Mouse (Mus musculus) right cerebral cortex, postnatal 4 days (tissue): ENCODE results near the gene Mmachc.

ENCODE experiments used
- DNase-seq: peaks from one replicate; pipeline ENCODE4 v3.0.0-alpha.2; 2022

Mmachc gene

DNA sequence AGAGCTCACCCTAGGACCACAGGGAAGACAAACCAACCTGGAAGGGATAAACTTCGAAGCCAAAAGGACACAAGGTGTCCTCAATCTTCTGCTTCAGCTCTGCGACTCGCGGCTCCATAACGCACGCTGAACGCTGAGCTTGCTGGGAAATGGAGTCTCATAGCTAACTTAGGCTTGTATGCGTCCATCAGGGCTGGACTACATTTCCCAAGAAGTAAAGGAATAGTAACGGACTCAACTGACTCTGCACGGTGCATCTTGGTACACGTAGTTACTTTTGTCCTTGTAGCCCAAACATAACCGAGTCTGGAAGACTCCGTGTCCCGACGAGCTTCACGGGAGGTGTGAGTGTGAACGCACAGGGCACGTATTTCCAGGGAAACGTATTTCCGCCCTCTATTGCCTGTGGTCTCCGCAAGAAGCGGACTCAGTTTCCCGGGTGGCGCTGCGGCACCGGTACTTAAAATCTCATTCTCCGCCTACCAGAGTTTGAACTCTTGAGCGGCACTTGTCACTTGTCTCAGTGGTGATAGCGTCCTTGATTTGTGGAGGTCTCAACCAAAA is at the start of gene Mmachc, which contains the start of gene Ccdc163:
TSS of gene Mmachc (minus strand) at position 206 of the 564 bp plus-strand sequence.
TSS of gene Ccdc163 (plus strand) at position 309 of the 564 bp plus-strand sequence.
- DNase-seq, result peak; percentile 79

- DNase-seq, result no peak
Measured at GRCm38 (mm10) chr4:116749750-116750149, 41.5 kb upstream of the Mmachc start.

GRCm38 (mm10) chr4:116738972-116739751 is 31.0 kb upstream of the Mmachc start:
- DNase-seq, result no peak

DNA sequence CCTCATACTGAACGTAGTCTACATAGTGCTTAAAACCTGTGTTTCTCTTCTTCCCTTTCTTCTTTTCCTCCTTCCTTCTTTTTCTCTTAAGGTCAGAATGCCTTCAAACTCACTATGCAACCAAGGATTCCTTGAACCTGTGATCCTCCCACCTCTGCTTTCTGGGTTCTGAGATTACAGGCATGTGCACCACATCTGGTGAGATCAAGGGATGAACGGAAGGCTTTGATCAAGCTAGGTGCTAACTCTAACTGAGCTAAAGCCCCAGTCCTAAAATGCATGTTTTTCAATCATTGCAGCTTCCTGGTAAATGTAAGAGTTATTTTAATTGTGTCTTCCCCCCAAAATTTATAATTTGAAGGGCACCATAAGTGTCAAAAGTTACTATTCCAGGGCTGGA is 26.8 kb upstream of the Mmachc start:
- DNase-seq, result no peak

DNA sequence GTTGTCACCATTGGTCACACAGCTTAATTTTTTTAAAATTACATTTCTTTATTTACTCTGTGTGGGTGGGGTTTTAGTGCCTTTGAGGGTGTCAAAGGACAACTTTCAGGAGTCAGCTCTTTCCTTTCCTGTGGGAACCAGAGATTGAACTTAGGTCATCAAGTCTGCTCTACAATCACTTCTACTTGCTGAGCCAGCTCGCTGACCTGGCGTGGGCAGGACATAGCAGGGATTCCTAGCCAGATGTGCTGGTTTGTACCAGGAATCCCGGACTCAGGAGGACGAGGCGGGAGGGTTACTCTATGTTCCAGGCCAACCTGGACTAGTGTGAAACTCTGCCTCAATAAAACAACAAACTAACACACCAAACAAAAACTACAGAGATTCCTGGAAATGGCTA is 24.1 kb upstream of the Mmachc start:
- DNase-seq, result no peak

GRCm38 (mm10) chr4:116731077-116731476 is 22.9 kb upstream of the Mmachc start:
- no peak for DNase-seq

GRCm38 (mm10) chr4:116729532-116729931 is 21.3 kb upstream of the Mmachc start:
- DNase-seq, result no peak

DNA sequence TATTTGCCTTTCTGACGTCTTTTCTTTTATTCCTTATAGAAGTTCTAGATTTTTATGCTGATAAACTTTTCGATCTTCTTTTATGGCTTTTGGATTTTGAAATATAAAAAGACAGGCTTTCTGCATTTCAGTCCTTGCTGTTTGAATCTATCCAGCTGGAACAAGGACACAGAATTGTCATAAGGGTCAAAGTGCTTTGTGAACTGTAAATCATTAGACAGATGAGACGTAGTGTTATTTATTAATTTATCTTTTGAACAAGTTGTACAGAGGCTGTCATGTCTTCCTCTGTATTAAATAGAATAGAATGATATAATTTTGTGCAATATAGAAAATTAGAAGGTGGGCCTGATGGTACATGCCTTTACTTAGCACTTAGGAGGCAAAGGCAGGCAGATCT is 19.2 kb upstream of the Mmachc start:
- DNase-seq, result no peak

DNA sequence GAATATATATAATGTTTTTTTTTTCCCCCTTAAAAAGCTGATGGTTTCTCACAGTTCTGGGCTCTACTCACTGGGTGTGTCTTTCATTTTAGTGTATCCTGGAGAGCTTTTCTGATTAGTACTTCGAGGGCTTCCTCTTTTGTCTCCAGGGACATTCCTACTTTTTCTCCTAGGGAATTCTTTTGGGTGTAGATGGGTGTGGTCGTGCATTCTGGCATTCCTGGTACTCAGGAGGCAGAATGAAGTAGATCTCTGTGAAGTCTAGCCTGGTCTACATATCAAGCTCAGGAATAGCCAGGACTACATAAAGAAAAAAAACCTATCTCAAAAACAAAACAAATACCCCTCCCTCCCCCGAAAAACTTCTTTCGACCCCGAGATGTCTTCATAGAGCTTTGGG is 17.2 kb upstream of the Mmachc start:
- DNase-seq, result no peak

- no peak for DNase-seq
Measured at GRCm38 (mm10) chr4:116722230-116722629, 14.0 kb upstream of the Mmachc start.

DNA sequence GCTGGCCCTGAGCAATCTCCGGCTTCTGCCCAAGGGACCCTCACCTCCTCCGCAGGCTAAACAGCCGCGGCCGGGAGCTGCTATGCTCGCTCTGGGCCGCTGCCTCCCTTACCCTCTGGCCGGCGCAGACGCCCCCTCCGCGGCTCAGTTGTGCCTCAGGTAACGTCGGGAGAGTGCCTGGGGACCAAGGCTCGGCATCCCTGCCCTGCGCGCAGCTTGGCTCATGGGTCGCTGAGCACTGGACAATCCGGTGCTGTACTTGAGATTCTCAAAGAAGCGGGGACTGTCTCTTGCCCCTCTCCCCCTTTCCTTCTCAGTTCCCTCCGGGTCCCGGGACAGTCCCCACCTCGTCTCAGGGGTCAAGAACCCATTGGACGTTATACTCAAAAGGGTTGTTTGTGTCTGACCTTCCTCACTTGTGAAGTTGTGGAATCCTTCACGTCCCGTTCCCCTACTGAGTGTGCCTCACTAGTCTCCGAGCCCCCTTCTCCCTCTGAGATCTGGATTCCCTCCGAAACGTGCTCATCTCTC is 13.0 kb upstream of the Mmachc start:
- DNase-seq, result no peak

DNA sequence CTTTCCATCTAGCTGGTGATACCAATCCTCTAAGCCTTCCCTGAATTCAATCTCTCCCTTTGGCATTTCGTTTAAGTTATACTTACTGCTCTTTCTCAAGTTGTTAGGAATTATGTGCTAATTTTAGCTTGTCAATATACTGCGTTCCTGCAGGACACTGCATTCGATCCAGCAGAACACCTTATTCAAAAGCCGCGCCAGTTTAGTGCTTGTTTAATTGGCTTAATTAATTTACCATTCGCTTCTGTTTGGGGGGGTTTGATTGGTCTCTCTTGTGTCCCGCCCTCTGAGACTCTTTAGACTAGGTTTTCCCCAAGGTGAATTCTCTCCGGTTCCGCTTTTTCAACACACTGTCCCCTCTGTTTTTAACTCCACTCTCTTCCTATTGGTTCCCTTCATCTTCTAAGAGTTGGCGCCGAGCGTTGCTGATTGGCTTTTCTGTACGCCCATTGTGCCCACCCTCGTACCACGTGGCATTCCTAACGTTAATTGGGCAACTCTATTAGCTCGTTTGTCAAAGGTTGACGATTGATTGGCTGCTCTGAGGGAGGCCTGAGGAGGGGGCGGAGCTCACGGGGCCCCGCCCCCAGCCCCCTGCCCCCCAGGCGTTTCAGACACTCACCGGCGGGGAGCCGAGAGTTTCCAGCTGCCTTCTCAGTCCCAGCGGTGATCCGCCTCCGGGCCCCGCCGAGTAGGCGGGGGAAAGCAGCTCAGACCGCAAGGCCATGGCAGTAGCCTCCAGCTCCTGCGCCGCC is 12.3 kb upstream of the Mmachc start, which contains the start of gene Tesk2:
TSS of gene Tesk2 (plus strand) at position 606 of the 755 bp plus-strand sequence.
- peak; percentile 84 for DNase-seq

- peak; percentile 66 for DNase-seq
Measured at GRCm38 (mm10) chr4:116719396-116719795, 11.2 kb upstream of the Mmachc start.

DNA sequence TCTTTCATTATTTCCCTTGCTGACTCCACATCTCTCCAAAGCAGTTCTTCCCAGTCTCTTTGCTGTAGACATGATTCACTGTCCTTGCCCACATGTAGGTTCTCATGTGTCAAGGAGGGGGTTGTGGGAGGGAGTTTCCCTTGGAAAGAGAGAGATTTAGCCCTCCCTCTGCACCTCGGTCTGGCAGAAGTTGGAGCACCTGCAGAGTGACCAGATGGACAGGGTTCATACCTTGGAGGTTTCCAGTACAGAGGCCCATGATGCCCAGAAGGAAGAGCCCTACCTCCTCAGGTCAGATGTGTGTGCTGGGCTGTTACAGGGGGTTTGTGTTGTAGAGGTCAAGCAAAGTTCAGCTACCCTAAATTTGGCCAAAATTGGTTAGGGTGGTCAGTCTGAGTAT is 4.3 kb upstream of the Mmachc start:
- DNase-seq, result no peak

DNA sequence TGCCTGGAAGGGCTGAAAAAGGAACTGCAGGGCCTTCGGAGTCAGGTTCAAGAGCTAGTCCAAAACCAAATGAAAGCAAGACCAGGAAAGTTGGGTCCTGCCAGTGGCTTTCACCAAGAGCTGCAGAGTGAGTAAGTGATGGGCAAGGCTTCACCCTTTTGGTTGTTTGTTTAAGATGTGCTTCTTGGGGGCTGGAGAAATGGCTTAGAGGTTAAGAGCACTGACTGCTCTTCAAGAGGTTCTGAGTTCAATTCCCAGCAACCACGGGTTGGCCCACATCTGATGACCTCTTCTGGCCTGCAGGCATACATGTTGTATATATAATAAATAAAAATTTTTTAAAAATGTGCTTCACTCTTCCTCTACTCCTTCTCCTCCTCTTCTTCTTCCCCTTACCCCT is 1.9 kb upstream of the Mmachc start:
- no peak for DNase-seq

DNA sequence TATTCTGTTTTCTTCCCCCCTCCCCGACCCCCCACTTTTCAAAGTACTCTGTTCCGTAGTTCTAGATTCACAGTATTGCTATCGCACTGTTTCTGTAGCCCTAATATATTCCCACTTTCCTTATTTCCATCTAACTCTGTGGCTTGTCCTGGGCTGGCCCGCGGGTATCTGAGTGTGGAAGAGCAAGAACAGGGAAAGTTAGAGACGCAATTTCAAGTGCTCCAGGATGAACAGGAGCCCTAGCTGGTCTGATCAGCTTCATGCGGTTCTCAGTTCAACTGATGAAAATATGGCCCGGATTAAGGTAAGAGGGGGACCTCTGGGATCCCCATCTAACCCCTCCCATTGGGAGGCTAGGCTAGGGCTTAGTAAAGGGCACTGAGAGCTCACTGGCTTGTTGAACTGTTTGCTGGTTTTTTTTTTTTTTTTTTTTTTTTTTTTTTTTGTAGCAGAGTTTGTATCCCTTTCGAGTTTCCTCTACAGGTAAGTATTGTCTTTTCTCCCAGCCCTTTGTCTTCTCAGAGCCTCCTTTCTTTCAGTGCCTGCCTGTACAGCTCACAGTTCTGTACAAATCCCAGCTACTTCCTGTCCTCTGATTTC is 685 bp upstream of the Mmachc start:
- no peak for DNase-seq

DNA sequence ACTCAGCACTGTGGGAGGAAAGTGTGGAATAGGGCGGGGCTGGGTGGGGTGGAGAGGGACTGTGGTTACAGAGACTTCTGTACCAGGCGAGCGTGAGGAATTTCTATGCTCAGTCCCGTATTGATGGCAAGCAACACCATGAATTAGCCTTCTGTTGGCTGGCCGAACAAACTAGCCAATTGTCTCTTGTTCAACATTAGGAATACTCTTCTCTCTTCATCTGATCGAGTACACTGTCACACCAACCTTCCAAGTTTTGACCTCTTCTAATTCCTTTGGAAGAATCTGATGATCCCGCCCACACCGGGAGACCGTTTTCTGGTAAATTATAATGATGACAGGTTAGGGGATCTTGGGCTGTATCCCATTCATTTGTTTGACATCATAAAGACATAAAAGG is 540 bp downstream of the Mmachc start:
- peak; percentile 7 for DNase-seq

GRCm38 (mm10) chr4:116703804-116704203 is 4.4 kb downstream of the Mmachc start:
- DNase-seq, result peak; percentile 80

GRCm38 (mm10) chr4:116700964-116701363 is 7.2 kb downstream of the Mmachc start:
- no peak for DNase-seq

DNA sequence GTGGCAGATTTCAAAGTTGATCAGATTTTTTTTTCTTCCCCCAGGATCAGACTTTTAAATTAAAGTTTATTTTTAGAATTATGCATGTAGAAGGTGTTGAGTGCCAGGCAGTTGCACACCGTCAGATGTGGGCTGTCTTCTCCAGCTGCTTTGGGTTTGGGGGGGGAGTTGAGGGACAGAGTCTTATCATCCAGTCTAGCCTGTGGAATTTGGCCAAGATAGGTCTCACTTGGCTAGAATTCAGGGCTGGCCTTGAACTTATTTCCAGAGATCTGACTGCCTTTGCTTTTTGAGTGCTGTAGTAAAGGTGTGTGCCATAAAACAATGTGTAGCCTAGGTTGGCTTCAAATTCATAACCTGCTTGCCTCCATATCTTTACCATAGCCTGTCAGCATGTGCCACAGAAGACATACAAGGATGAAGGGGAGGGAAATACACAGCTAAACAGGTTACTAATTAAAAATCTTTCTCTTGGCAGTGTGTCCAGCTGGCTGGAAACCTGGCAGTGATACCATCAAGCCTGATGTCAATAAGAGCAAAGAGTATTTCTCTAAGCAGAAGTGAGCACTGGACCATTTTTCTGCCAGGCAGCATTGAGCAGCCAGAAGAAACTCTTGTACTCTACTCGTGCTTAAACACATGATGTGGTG is 9.4 kb downstream of the Mmachc start:
- DNase-seq, result no peak

DNA sequence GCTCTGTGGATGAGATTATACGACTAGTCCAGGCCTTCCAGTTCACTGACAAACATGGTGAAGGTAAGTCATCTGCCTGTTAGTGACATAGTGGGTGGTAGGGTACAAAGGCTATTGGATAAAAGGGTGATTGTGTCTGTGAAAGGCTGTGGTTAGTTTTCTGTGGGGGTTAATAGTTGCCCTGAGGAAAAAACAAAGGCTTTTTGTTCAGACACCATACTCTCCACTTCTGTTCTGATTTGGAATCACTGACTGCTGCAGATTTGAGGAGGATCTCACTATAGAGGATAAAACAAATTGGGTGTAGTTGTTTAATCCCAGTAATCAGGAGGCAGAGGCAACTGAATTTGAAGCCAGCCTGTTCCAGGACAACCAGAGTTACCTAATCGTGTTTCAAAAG is 14.4 kb downstream of the Mmachc start:
- no peak for DNase-seq

GRCm38 (mm10) chr4:116692146-116692545 is 16.1 kb downstream of the Mmachc start:
- DNase-seq, result no peak
